Mouse (Mus musculus): ENCODE results near the gene Cbll1.

Gene Cbll1

GRCm38 (mm10) chr12:31499314-31500131, at the start of gene Cbll1:
Gene Cbll1 (minus strand): TSS chr12:31499616.
- peak; percentile 89 for DNase-seq (ENCODE audit: low spot score)

- no peak for DNase-seq (ENCODE audit: low spot score)
Measured at GRCm38 (mm10) chr12:31546061-31546460, 46.6 kb upstream of the Cbll1 start.

GRCm38 (mm10) chr12:31545219-31545618, 45.8 kb upstream of the Cbll1 start:
- DNase-seq (ENCODE audit: low spot score), result no peak

- DNase-seq (ENCODE audit: low spot score), result no peak
Measured at GRCm38 (mm10) chr12:31541541-31541940, 42.1 kb upstream of the Cbll1 start.

- DNase-seq (ENCODE audit: low spot score), result no peak
Measured at GRCm38 (mm10) chr12:31539783-31540182, 40.4 kb upstream of the Cbll1 start.

- peak; percentile 38 for DNase-seq (ENCODE audit: low spot score)
Measured at GRCm38 (mm10) chr12:31537515-31538230, 38.3 kb upstream of the Cbll1 start.

- no peak for DNase-seq (ENCODE audit: low spot score)
Measured at GRCm38 (mm10) chr12:31534060-31534843, 34.8 kb upstream of the Cbll1 start.

GRCm38 (mm10) chr12:31533218-31533908, 33.9 kb upstream of the Cbll1 start:
- DNase-seq (ENCODE audit: low spot score), result no peak

- no peak for DNase-seq (ENCODE audit: low spot score)
Measured at GRCm38 (mm10) chr12:31532054-31532453, 32.6 kb upstream of the Cbll1 start.

- no peak for DNase-seq (ENCODE audit: low spot score)
Measured at GRCm38 (mm10) chr12:31527407-31527806, 28.0 kb upstream of the Cbll1 start.

- no peak for DNase-seq (ENCODE audit: low spot score)
Measured at GRCm38 (mm10) chr12:31521371-31521770, 22.0 kb upstream of the Cbll1 start.

GRCm38 (mm10) chr12:31520119-31520518, 20.7 kb upstream of the Cbll1 start:
- peak; percentile 18 for DNase-seq (ENCODE audit: low spot score)

GRCm38 (mm10) chr12:31513724-31514503, 14.5 kb upstream of the Cbll1 start:
- no peak for DNase-seq (ENCODE audit: low spot score)

GRCm38 (mm10) chr12:31512634-31513411, 13.4 kb upstream of the Cbll1 start:
- no peak for DNase-seq (ENCODE audit: low spot score)

- DNase-seq (ENCODE audit: low spot score), result no peak
Measured at GRCm38 (mm10) chr12:31511218-31511617, 11.8 kb upstream of the Cbll1 start.

GRCm38 (mm10) chr12:31508496-31508895, 9.1 kb upstream of the Cbll1 start:
- no peak for DNase-seq (ENCODE audit: low spot score)

GRCm38 (mm10) chr12:31507718-31508364, 8.4 kb upstream of the Cbll1 start:
- peak; percentile 72 for DNase-seq (ENCODE audit: low spot score)

- no peak for DNase-seq (ENCODE audit: low spot score)
Measured at GRCm38 (mm10) chr12:31503211-31503610, 3.8 kb upstream of the Cbll1 start.

GRCm38 (mm10) chr12:31501266-31501665, 1.9 kb upstream of the Cbll1 start:
- DNase-seq (ENCODE audit: low spot score), result no peak

- DNase-seq (ENCODE audit: low spot score), result no peak
Measured at GRCm38 (mm10) chr12:31500196-31500595, 780 bp upstream of the Cbll1 start.

All from adipocyte (in vitro differentiated cells).